Mouse (Mus musculus) embryonic facial prominence, embryonic 11.5 days (tissue): ENCODE results near the gene Rpl41. TPM values are rescaled to one million over a fixed set of nuclear protein-coding genes. Genes with fewer than 3 reads are reported as not detected.

Experiments
- ATAC-seq: fragments of 200-750 bp; cut with Nextera tagmentation; replicated peaks from 2 replicates; pipeline ENCODE4 v1.8.0; 2017; ENCODE audit warnings: low read depth; ENCODE audit not compliant: insufficient number of reproducible peaks, low FRiP score, low TSS enrichment
- DNase-seq: peaks from one replicate; pipeline ENCODE4 v3.0.0-alpha.2; 2015; ENCODE audit warnings: low spot score
- H3K27ac ChIP-seq: fragments of 300-500 bp; sonication (generic); replicated peaks from 2 replicates; pipeline ENCODE4 v1.5.1; 2014; ENCODE audit warnings: mild to moderate bottlenecking, low read depth, low read length, control low read depth
- H3K27me3 ChIP-seq: fragments of 300-500 bp; sonication (generic); 2 replicates; pipeline ENCODE4 v1.6.1; 2014; ENCODE audit warnings: mild to moderate bottlenecking, low read length, moderate library complexity, mixed read lengths; ENCODE audit not compliant: control insufficient read depth, insufficient read depth
- H3K36me3 ChIP-seq: fragments of 300-500 bp; sonication (generic); replicated peaks from 2 replicates; pipeline ENCODE4 v1.6.1; 2014; ENCODE audit warnings: low read depth, mild to moderate bottlenecking, low read length, moderate library complexity, mixed read lengths; ENCODE audit not compliant: control insufficient read depth, insufficient read depth
- H3K4me1 ChIP-seq: fragments of 300-500 bp; sonication (generic); 2 replicates; pipeline ENCODE4 v1.6.1; 2014; ENCODE audit warnings: low read length, mixed read lengths; ENCODE audit not compliant: control insufficient read depth, insufficient read depth
- H3K4me2 ChIP-seq: fragments of 300-500 bp; sonication (generic); 2 replicates; pipeline ENCODE4 v1.6.1; 2014; ENCODE audit warnings: low read depth, mild to moderate bottlenecking, control low read depth, low read length, moderate library complexity
- H3K4me3 ChIP-seq: fragments of 300-500 bp; sonication (generic); 2 replicates; pipeline ENCODE4 v1.5.1; 2014; ENCODE audit warnings: low read depth, low read length, control low read depth
- H3K9ac ChIP-seq: fragments of 300-500 bp; sonication (generic); replicated peaks from 2 replicates; pipeline ENCODE4 v1.6.1; 2014; ENCODE audit warnings: mild to moderate bottlenecking, control low read depth, low read length
- H3K9me3 ChIP-seq: fragments of 300-500 bp; sonication (generic); replicated peaks from 2 replicates; pipeline ENCODE4 v1.6.1; 2016; ENCODE audit warnings: mild to moderate bottlenecking, low read length, inconsistent platforms, mixed read lengths; ENCODE audit not compliant: control insufficient read depth
- WGBS: fragments of 180-500 bp; shearing (Covaris S2); extraction: QIAGEN DNeasy Blood & Tissue Kit; methylation state at CpG from one replicate; pipeline ENCODE4 v1.1.7; 2014; 5-methylcytosine and 5-hydroxymethylcytosine counted together
- polyA plus RNA-seq: library from polyadenylated mRNA; unstranded; fragments of >200 nt; fragmentation: Nextera tagmentation; extraction: Ambion mirVana; gene quantifications from 2 replicates; pipeline ENCODE4 v1.2.1, GENCODE M21; 2014

Rpl41 gene
- polyA plus RNA-seq, 1 experiment from 2014 or later, result 3,098 TPM

DNA sequence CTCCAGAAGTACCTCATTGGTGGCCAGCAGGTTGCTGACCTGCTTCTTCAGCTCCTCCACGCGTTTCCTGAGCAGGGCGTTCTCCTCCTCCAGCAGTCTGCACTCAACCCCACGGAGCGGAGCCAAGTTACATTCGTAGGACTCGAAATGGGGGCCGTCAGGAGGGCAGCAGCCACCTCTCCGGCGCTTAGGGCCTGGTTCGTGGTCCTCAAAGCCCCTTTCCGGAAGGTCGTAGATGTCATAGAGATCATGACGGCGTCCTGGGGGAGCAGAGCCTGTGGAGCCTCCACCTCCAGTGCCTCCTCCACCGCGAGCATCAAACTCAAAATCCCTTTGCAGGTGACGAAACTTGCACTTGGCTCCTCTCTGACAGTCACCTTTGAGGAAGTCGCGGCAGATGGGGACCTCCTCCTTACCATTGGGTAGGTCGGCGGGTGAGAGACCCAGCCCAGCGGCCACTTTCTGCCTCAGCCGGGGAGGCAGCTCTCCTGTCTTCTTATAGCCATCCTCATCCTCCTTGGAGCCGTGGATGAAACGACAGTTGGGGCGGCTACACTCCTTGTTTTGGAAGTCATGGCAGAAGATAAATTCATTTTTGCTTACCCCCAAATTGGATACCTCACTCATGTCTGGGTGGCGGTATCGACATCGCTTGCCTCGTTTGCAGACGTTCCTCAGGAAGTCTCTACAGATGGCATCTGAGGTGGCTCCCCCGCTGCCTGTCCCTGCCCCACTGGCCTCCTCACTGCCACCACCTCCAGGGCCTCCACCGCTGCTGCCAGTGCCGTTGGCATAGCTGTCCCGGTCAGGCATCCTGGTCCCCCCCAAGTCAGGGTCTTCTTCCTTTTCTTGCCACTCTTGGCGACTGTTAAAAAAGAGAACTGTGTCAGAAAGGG, 4.2 kb downstream of the Rpl41 start:
- 94% methylated on average over 37 of the region's 37 CpGs for WGBS
- H3K9ac ChIP-seq, result no peak overlapping the region
- no peaks in the 10 kb centered on the region for H3K9me3 ChIP-seq
- H3K36me3 ChIP-seq, result peaks cover 12% of the 10 kb centered on the region
- no peak overlapping the region for H3K27ac ChIP-seq
- H3K4me2 ChIP-seq, result no peak overlapping the region
- DNase-seq, result no peak
- ATAC-seq, result no peak
- H3K4me1 ChIP-seq, result no peaks in the 10 kb centered on the region
- no peak overlapping the region for H3K4me3 ChIP-seq
- H3K27me3 ChIP-seq, result no peaks in the 10 kb centered on the region

DNA sequence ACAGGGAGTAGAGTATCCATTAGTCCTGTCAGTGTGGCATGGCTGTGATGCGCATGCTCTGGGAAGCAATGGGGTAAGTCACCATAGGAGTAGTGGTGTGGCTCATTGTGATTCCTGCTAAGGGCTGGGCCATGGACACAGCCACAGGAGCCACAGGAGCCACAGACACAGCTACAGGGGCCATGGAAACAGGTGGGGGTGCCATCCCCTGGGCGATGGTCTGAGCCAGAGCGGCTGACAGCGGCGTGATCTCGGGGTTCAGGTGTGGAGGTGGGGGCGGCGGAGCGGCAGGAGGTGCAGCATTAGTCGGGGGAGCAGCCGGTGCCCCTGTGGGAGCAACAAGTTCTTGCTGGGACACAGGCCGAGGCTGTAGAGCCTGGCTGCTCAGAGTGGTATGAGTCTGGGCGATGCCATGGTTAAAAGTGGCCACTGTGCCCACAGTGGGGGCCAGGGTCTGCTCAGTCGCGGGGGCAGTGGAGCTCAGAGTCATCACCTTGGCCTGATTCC, 4.9 kb downstream of the Rpl41 start:
- Histone ChIP-seq H3K27me3 (no peaks in the 10 kb centered on the region), H3K9ac (no peak overlapping the region)

GRCm38 (mm10) chr10:128543100-128543499, 6.0 kb downstream of the Rpl41 start:
- H3K4me1 ChIP-seq, result no peaks in the 10 kb centered on the region
- no peak for DNase-seq
- H3K9me3 ChIP-seq, result no peaks in the 10 kb centered on the region
- 0 out of 2 replicates have a peak overlapping the region, but pooled peaks have one; percentile 1 for H3K4me3 ChIP-seq
- no peak overlapping the region for H3K27ac ChIP-seq
- H3K27me3 ChIP-seq, result no peaks in the 10 kb centered on the region
- no peak for ATAC-seq
- H3K36me3 ChIP-seq, result peaks cover 12% of the 10 kb centered on the region
- 79% methylated on average over 2 of the region's 2 CpGs for WGBS
- no peak overlapping the region for H3K4me2 ChIP-seq
- no peak overlapping the region for H3K9ac ChIP-seq

More for the DNA sequence above, 4.9 kb downstream of the Rpl41 start:
- no peak overlapping the region for H3K27ac ChIP-seq
- H3K4me3 ChIP-seq, result no peak overlapping the region
- no peak for DNase-seq
- H3K4me1 ChIP-seq, result no peaks in the 10 kb centered on the region
- WGBS, result 94% methylated on average over 15 of the region's 15 CpGs
- no peak for ATAC-seq
- no peak overlapping the region for H3K4me2 ChIP-seq
- no peaks in the 10 kb centered on the region for H3K9me3 ChIP-seq
- H3K36me3 ChIP-seq, result peaks cover 12% of the 10 kb centered on the region

- Histone ChIP-seq H3K9ac (no peak overlapping the region), H3K27me3 (no peaks in the 10 kb centered on the region), H3K9me3 (no peaks in the 10 kb centered on the region), H3K4me3 (no peak overlapping the region), H3K4me2 (no peak overlapping the region), H3K36me3 (peaks cover under 1% of the 10 kb centered on the region), H3K27ac (no peak overlapping the region), H3K4me1 (no peaks in the 10 kb centered on the region)
- ATAC-seq (no peak), DNase-seq (no peak)
- WGBS, result 67% methylated on average over 1 of the region's 1 CpGs
Observed at GRCm38 (mm10) chr10:128538340-128538870, 10.7 kb downstream of the Rpl41 start.

DNA sequence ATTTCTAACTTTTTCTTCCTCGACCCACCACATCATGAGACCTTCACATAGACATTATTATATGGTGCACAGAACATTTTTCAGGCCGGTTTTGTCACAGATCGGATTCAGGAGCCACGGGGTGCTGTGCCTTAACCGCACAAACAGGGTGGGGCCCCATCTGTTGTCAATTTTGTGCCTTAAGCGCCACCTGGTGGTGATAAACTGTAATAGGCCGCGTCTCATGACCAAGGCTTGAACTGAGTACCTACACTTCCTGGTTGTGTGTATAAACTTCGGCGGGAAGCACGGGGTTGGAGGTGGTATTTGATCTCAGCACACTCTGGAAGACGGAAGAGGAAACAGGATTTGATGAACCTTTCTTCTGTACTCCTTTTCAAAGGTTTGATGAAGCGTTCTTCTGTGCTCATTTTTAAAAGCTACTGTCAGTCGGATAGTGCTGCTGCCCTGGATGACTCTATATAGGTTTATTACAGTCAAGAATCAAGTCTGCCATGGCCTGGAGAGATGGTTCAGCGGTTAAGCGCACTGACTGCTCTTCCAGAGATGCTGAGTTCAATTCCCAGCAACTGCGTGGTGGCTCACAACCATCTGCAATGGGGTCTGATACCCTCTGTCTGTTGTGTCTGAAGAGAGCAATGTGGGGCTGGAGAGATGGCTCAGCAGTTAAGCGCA, 12.7 kb downstream of the Rpl41 start:
- ATAC-seq (peak; percentile 81), DNase-seq (peak; percentile 94)
- Histone ChIP-seq H3K36me3 (no peaks in the 10 kb centered on the region), H3K9ac (no peak overlapping the region; the same call in 1 of the 2 replicates), H3K27ac (no peak overlapping the region), H3K9me3 (no peaks in the 10 kb centered on the region), H3K4me2 (peak overlapping the region; percentile 7; the same call in 1 of the 2 replicates), H3K27me3 (no peaks in the 10 kb centered on the region), H3K4me3 (no peak overlapping the region), H3K4me1 (no peaks in the 10 kb centered on the region)
- WGBS, result 17% methylated on average over 18 of the region's 18 CpGs

GRCm38 (mm10) chr10:128535624-128536265, 13.4 kb downstream of the Rpl41 start:
- Histone ChIP-seq H3K27me3 (no peaks in the 10 kb centered on the region), H3K4me1 (no peaks in the 10 kb centered on the region), H3K9me3 (no peaks in the 10 kb centered on the region), H3K4me3 (no peak overlapping the region), H3K27ac (no peak overlapping the region), H3K9ac (no peak overlapping the region; the same call in 1 of the 2 replicates), H3K36me3 (no peaks in the 10 kb centered on the region), H3K4me2 (peak overlapping the region; percentile 7; the same call in 1 of the 2 replicates)
- no peak for ATAC-seq
- 73% methylated on average over 4 of the region's 4 CpGs for WGBS
- DNase-seq, result peak; percentile 13

DNA sequence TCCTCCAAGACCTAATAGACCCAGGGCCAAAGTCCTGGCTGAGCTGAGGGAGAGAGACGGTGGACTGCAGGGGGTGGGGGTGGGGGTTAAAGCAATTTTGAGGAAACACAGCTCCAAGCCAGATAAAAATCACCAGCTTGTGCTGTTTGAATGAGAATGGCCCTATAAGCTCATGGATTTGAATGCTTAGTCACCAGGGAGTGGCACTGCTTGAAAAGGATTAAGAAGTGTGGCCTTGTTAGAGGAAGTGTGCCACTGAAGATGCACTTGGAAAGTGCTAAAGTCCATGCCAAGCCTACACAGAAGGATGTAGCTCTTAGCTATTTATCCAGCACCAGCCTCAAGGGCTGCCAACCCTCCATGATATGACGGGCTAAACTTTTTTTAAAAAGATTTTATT, 13.9 kb downstream of the Rpl41 start:
- H3K27me3 ChIP-seq, result no peaks in the 10 kb centered on the region
- no peak overlapping the region for H3K9ac ChIP-seq
- H3K36me3 ChIP-seq, result no peaks in the 10 kb centered on the region
- ATAC-seq (no peak), DNase-seq (no peak)
- no peak overlapping the region for H3K27ac ChIP-seq
- H3K4me2 ChIP-seq, result no peak overlapping the region
- 90% methylated on average over 2 of the region's 2 CpGs for WGBS
- no peaks in the 10 kb centered on the region for H3K4me1 ChIP-seq
- no peaks in the 10 kb centered on the region for H3K9me3 ChIP-seq
- no peak overlapping the region for H3K4me3 ChIP-seq
